Mouse (Mus musculus) bone marrow, adult 2 months (tissue): ENCODE results near the gene Madcam1.

Source experiments
- CTCF ChIP-seq: fragments of 200-500 bp; IDR thresholded peaks from 2 replicates; pipeline ENCODE4 v1.5.1; 2011; ENCODE audit warnings: low read length, control low read depth; ENCODE audit not compliant: control insufficient read depth, insufficient read depth
- POLR2A ChIP-seq: fragments of 200-500 bp; IDR thresholded peaks from 2 replicates; pipeline ENCODE4 v1.6.1; 2011; ENCODE audit warnings: low read depth, mild to moderate bottlenecking, control low read depth, low read length, borderline replicate concordance; ENCODE audit not compliant: control insufficient read depth

DNA sequence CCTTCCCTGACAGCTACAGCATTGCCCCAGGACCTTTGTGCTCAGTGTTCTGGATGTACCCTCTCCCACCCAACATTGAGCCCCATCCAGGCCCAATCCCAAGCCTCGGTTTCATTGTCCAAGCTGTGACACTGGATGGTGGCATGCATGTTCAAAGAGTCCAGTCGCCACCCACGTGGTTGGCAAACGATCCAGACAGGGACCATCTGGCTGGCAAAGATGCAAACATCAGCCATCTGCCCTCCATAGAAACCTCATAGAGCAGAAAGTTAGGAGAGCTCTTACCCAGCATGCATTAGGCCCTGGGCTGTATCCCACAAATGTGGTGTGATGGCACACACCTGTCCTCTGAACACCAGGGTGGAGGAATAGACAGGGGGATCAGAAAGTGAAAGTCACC, 32.9 kb upstream of the Madcam1 start:
- no peak for TF ChIP-seq CTCF
- no peak for TF ChIP-seq POLR2A
